Mouse (Mus musculus) small intestine, adult 2 months (tissue): ENCODE results near the gene Ubash3a. TPM values are rescaled to one million over a fixed set of nuclear protein-coding genes. Genes with fewer than 3 reads are reported as not detected.

Experiments
- H3K27ac ChIP-seq: fragments of 200-500 bp; 2 replicates; pipeline ENCODE4 v1.5.1; 2012; ENCODE audit warnings: low read depth, low read length, control low read depth, inconsistent platforms; ENCODE audit not compliant: insufficient read depth
- H3K27me3 ChIP-seq: fragments of 200-500 bp; 2 replicates; pipeline ENCODE4 v1.6.1; 2012; ENCODE audit warnings: mild to moderate bottlenecking, moderate library complexity, low read length, inconsistent platforms; ENCODE audit not compliant: control insufficient read depth, insufficient read depth
- H3K36me3 ChIP-seq: fragments of 200-500 bp; 2 replicates; pipeline ENCODE4 v1.6.1; 2012; ENCODE audit warnings: mild to moderate bottlenecking, low read length, control low read depth, inconsistent platforms; ENCODE audit not compliant: control insufficient read depth, insufficient read depth
- H3K4me1 ChIP-seq: fragments of 200-500 bp; 2 replicates; pipeline ENCODE4 v1.6.1; 2012; ENCODE audit warnings: low read length, inconsistent platforms, mixed read lengths; ENCODE audit not compliant: control insufficient read depth, insufficient read depth, insufficient read length
- H3K4me3 ChIP-seq: fragments of 200-500 bp; 2 replicates; pipeline ENCODE4 v1.5.1; 2012; ENCODE audit warnings: low read depth, mild to moderate bottlenecking, control low read depth, inconsistent platforms, low read length, moderate library complexity
- CTCF ChIP-seq: fragments of 200-500 bp; IDR thresholded peaks from 2 replicates; pipeline ENCODE4 v1.5.1; 2012; ENCODE audit warnings: low read depth, mild to moderate bottlenecking, control low read depth, inconsistent platforms, low read length, moderate library complexity, mixed read lengths; ENCODE audit not compliant: insufficient replicate concordance, insufficient read length; ENCODE audit errors: extremely low read depth
- POLR2A ChIP-seq: fragments of 200-500 bp; IDR thresholded peaks from 2 replicates; pipeline ENCODE4 v1.6.1; 2012; ENCODE audit warnings: low read depth, mild to moderate bottlenecking, control low read depth, inconsistent platforms, low read length, moderate library complexity
- WGBS: fragments of 180-500 bp; shearing (Covaris S2); methylation state at CpG from one replicate; pipeline ENCODE4 v1.1.7; 2018; 5-methylcytosine and 5-hydroxymethylcytosine counted together
- polyA plus RNA-seq: library from polyadenylated mRNA; depleted of rRNA; stranded (reverse); fragments of >200 nt; gene quantifications from 2 replicates; pipeline ENCODE4 v1.2.3, GENCODE M21; 2012

Gene Ubash3a
- polyA plus RNA-seq, 1 experiment = 0.98 TPM

GRCm38 (mm10) chr17:31260430-31260829 lies 52.8 kb downstream of the Ubash3a start:
- H3K36me3 ChIP-seq = no peaks in the 10 kb centered on the region
- H3K4me3 ChIP-seq = no peak overlapping the region
- WGBS = 30% methylated on average over 7 of the region's 7 CpGs
- H3K4me1 ChIP-seq = peaks cover 8% of the 10 kb centered on the region
- TF ChIP-seq POLR2A (no peak), CTCF (no peak)
- no peaks in the 10 kb centered on the region for H3K27me3 ChIP-seq
- no peak overlapping the region for H3K27ac ChIP-seq

GRCm38 (mm10) chr17:31261352-31261751 lies 53.7 kb downstream of the Ubash3a start:
- 68% methylated on average over 6 of the region's 6 CpGs for WGBS
- Histone ChIP-seq H3K4me1 (peaks cover 8% of the 10 kb centered on the region), H3K27ac (no peak overlapping the region)

GRCm38 (mm10) chr17:31262715-31263114 lies 55.0 kb downstream of the Ubash3a start:
- no peaks in the 10 kb centered on the region for H3K36me3 ChIP-seq
- H3K27ac ChIP-seq = no peak overlapping the region
- 75% methylated on average over 5 of the region's 5 CpGs for WGBS
- H3K4me3 ChIP-seq = no peak overlapping the region
- peaks cover 8% of the 10 kb centered on the region for H3K4me1 ChIP-seq
- H3K27me3 ChIP-seq = no peaks in the 10 kb centered on the region
- TF ChIP-seq POLR2A = no peak
- TF ChIP-seq CTCF = no peak

More at GRCm38 (mm10) chr17:31261352-31261751, 53.7 kb downstream of the Ubash3a start:
- H3K4me3 ChIP-seq = no peak overlapping the region
- H3K36me3 ChIP-seq = no peaks in the 10 kb centered on the region
- no peak for TF ChIP-seq POLR2A
- no peaks in the 10 kb centered on the region for H3K27me3 ChIP-seq

DNA sequence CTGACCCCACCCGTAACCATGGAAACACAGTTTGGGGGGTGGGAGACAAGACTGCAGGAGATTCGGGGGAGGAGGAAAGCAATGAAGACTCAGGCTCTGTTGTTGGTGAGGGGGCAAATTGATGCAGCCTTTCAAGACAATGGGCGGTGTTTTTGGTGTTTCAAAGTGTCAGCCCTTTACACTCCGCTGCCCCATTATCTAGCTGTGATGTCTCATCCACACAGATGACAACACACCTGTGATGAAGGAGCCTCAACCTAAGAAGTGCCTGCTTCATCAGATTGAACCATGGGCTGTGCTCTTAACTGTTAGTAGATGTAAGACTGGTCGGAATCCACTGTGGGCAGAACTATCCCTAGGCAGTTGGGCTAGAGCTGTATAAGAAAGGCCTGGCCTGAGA lies 56.1 kb downstream of the Ubash3a start:
- no peak overlapping the region for H3K27ac ChIP-seq
- H3K4me3 ChIP-seq = no peak overlapping the region
- H3K27me3 ChIP-seq = no peaks in the 10 kb centered on the region
- 95% methylated on average over 5 of the region's 5 CpGs for WGBS
- TF ChIP-seq POLR2A = no peak
- no peak for TF ChIP-seq CTCF
- H3K4me1 ChIP-seq = peaks cover 8% of the 10 kb centered on the region
- no peaks in the 10 kb centered on the region for H3K36me3 ChIP-seq

DNA sequence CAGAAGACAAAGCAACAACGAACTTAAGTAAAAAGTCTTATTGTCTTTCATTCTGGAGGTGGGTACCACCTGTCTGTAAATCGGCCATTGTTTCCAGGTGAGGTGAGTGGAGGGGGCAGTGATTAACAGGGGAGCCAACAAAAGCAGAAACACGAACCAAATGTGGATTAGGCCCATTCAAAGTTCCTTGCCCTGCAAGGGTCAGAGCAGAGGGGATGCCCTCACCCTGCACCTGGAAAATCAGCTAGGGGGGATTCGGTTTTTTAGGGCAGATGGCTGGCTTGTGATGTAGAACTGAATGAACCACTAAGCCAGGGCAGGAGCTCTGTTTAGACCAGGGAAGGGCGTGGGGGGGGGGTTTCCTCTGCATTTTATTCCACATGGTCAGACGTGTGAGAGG lies 56.7 kb downstream of the Ubash3a start:
- H3K4me3 ChIP-seq = no peak overlapping the region
- WGBS = 59% methylated on average over 6 of the region's 6 CpGs
- TF ChIP-seq POLR2A (no peak), CTCF (no peak)
- H3K27ac ChIP-seq = no peak overlapping the region
- H3K4me1 ChIP-seq = peaks cover 8% of the 10 kb centered on the region
- H3K27me3 ChIP-seq = no peaks in the 10 kb centered on the region
- no peaks in the 10 kb centered on the region for H3K36me3 ChIP-seq

- no peak for TF ChIP-seq POLR2A
- TF ChIP-seq CTCF = no peak
- H3K36me3 ChIP-seq = no peaks in the 10 kb centered on the region
- WGBS = 6% methylated on average over 3 of the region's 3 CpGs
- no peak overlapping the region for H3K27ac ChIP-seq
- H3K4me1 ChIP-seq = peaks cover 8% of the 10 kb centered on the region
- H3K4me3 ChIP-seq = no peak overlapping the region
- H3K27me3 ChIP-seq = no peaks in the 10 kb centered on the region
Observed at GRCm38 (mm10) chr17:31265171-31265572, 57.5 kb downstream of the Ubash3a start.

- H3K27ac ChIP-seq = no peak overlapping the region
- no peaks in the 10 kb centered on the region for H3K36me3 ChIP-seq
- no peaks in the 10 kb centered on the region for H3K27me3 ChIP-seq
- no peak overlapping the region for H3K4me3 ChIP-seq
- 93% methylated on average over 9 of the region's 9 CpGs for WGBS
- H3K4me1 ChIP-seq = peaks cover 6% of the 10 kb centered on the region
- TF ChIP-seq CTCF (no peak), POLR2A (no peak)
Observed at GRCm38 (mm10) chr17:31265831-31266230, 58.2 kb downstream of the Ubash3a start.
